Mouse (Mus musculus) spleen, adult 2 months (tissue): ENCODE data around the gene Cbarp.
A peak's percentile ranks its signal among the peaks of the same experiment; 100 is the strongest.

Experiments
- CTCF ChIP-seq: fragments of 200-500 bp; IDR thresholded peaks from 2 replicates; pipeline ENCODE4 v1.5.1; 2011; ENCODE audit warnings: mild to moderate bottlenecking, inconsistent platforms; ENCODE audit not compliant: insufficient read depth, insufficient read length, insufficient replicate concordance; ENCODE audit errors: extremely low read depth
- POLR2A ChIP-seq: fragments of 200-500 bp; IDR thresholded peaks from 2 replicates; pipeline ENCODE4 v1.6.1; 2011; ENCODE audit warnings: low read depth, low read length, inconsistent platforms

DNA sequence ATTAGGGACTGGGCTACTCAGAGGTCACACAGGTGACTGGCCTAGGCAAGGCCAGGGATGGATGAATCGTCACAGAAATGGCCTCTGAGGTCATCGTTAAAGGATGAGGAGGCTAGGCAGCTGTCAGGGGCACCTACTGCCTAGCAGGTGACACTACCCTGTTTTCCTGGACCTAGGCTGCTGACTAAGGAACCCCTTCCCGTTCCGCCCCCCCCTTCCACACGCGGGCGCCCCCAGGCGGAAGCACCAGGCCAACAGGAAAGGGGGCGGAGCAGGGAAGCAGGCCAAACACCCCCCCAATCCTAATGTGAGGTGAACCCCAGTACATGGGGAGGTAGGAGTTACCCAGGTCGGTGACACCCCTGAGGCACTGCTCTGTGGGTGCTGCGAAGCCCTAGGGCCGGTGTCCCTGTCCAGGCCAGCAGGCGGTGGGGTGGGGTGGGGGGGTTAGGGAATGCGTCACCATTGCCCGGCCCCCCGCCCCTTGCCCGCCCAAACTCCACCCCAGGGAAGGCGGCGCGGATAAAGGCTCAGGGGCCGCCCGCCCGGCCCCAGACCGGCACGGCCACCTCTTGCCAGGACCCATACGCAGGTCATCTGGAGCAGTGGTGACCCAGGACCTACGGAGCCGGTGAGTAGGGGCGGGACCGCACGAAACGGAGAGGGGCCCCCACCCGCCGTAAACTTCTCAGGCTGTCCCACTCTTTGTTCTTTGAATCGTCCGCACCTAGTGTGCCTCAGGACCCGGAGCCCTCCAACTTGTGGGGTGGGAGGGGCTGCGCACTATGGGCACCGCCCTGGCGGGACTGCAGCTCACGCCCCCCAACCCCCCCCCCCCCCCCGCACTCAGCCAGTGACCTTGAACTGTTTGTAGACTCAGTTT, 7.3 kb upstream of the Cbarp start, which contains the start of gene Midn:
- TF ChIP-seq POLR2A (peak; percentile 56; the same call in 1 of the 2 replicates), CTCF (no peak)
